Mouse (Mus musculus): ENCODE data around the gene Mgat4c. TPM values are rescaled to one million over a fixed set of nuclear protein-coding genes. Genes with fewer than 3 reads are reported as not detected.

The Mgat4c gene
- polyA plus RNA-seq, 1 experiment from 2014 or later: 0.16 TPM

DNA sequence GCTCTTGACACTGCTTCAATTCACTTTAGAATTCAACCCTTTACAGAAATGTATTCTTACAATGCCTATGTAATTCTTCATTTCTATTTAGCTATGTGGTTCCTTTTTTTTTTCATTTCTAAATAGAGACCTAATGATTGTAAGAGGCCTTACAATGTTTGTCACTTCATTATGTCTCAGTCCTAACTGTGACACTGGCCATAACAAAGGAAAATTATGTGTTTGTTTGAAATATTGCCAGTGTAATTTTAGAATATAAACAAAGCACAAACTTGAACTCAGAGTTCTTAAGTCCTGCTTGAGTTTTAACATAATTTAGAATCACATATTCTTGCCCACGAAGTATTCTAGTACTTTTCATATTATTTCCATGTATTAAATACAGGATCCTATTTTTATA, 510.4 kb downstream of the Mgat4c start:
- ATAC-seq (replicated peaks; ENCODE audit: extremely low read depth, insufficient read depth, low FRiP score): no peak
- no peak overlapping the region for H3K27ac ChIP-seq (ENCODE audit: low read length)
- WGBS: 67% methylated on average over 1 of the region's 1 CpGs

DNA sequence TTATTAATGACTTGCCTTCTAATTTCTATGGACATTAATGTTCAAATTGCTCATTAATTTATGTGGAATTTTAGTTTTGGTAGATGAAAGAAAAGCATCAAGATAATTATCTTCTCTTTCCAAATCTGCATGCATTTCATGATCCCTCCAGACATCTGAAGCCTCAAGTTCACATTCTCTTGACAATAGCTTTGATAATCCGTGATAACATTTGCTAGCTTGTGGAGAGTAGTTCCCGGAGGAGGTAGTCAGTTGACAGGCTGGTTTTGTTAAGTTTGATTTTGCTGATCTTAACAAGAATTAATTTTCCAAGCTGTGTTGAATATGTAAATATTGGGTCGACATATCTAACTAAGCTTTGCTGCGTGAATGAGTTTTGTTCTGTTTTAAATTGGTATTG, 515.6 kb downstream of the Mgat4c start:
- Histone ChIP-seq H3K4me3 (ENCODE audit: low read length) (no peak overlapping the region), H3K4me2 (ENCODE audit: low read depth, low read length) (no peak overlapping the region), H3K9ac (ENCODE audit: low read length) (no peak overlapping the region), H3K27me3 (ENCODE audit: control insufficient read depth, insufficient read depth, low read length) (no peaks in the 10 kb centered on the region), H3K9me3 (replicated peaks; ENCODE audit: control insufficient read depth, low read length) (no peaks in the 10 kb centered on the region), H3K36me3 (ENCODE audit: control insufficient read depth, insufficient read depth) (no peaks in the 10 kb centered on the region), H3K4me1 (ENCODE audit: control insufficient read depth, insufficient read depth, low read length) (no peaks in the 10 kb centered on the region), H3K27ac (ENCODE audit: low read length) (no peak overlapping the region)
- no peak for ATAC-seq (replicated peaks; ENCODE audit: extremely low read depth, insufficient read depth, low FRiP score)
- 84% methylated on average over 4 of the region's 4 CpGs for WGBS

More for the DNA sequence above, 510.4 kb downstream of the Mgat4c start:
- H3K27me3 ChIP-seq (ENCODE audit: control insufficient read depth, insufficient read depth, low read length): no peaks in the 10 kb centered on the region
- no peak overlapping the region for H3K4me3 ChIP-seq (ENCODE audit: low read length)
- H3K9me3 ChIP-seq (replicated peaks; ENCODE audit: control insufficient read depth, low read length): no peaks in the 10 kb centered on the region
- H3K4me2 ChIP-seq (ENCODE audit: low read depth, low read length): no peak overlapping the region
- no peaks in the 10 kb centered on the region for H3K36me3 ChIP-seq (ENCODE audit: control insufficient read depth, insufficient read depth)
- no peaks in the 10 kb centered on the region for H3K4me1 ChIP-seq (ENCODE audit: control insufficient read depth, insufficient read depth, low read length)
- H3K9ac ChIP-seq (ENCODE audit: low read length): no peak overlapping the region

DNA sequence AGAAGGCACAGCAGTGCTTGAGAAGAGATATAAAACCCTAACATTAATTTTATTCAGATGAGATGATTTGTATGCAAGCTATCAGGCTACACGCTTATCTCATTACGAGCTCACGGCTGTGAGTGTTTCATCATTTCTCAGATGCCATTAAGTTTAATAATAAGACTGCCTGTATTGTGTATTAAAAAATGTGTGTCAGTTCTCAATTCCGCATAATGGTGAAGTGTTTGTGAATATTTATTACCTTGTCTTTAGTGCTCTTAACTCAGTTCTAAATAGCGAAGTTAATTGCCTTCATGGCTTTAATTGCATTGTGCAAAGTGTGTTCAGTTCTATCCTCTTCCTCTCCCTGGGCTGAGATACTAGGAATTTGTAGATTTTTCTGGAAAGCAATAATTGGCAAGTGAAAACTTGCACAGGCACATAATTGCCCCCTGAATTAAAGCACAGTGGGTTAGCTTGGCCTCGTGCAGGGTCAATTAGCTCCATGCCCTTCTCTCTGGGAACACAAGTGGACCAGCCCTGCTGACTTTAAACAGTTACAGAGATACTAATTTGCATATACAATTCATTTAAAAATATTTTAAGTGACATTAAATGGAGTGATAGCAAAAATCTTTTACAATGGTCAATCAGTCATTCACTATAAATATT, 557.4 kb downstream of the Mgat4c start:
- H3K9ac ChIP-seq (ENCODE audit: low read length): no peak overlapping the region
- no peak overlapping the region for H3K4me2 ChIP-seq (ENCODE audit: low read depth, low read length)
- H3K27me3 ChIP-seq (ENCODE audit: control insufficient read depth, insufficient read depth, low read length): no peaks in the 10 kb centered on the region
- 78% methylated on average over 6 of the region's 6 CpGs for WGBS
- H3K4me1 ChIP-seq (ENCODE audit: control insufficient read depth, insufficient read depth, low read length): no peaks in the 10 kb centered on the region
- ATAC-seq (replicated peaks; ENCODE audit: extremely low read depth, insufficient read depth, low FRiP score): no peak
- no peaks in the 10 kb centered on the region for H3K9me3 ChIP-seq (replicated peaks; ENCODE audit: control insufficient read depth, low read length)
- H3K36me3 ChIP-seq (ENCODE audit: control insufficient read depth, insufficient read depth): no peaks in the 10 kb centered on the region
- H3K27ac ChIP-seq (ENCODE audit: low read length): no peak overlapping the region
- H3K4me3 ChIP-seq (ENCODE audit: low read length): no peak overlapping the region

DNA sequence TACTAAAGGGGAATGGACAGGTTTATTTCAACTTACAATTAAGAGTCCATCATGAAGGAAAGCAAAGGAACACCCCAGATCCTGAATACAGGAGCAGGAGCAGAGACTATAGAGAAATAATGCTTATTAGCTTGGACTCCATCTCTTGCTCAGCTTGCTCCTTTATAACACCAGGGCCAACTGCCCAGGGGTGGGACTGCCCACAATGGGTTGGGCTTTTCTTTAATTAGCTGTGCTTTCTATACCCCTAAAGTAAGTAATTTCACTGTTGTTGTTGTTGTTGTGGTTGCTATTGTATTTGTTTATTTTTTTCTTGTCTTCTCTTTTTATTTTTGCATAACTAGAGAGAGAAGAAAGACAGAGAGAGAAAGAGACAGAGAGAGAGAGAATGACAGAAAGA, 562.6 kb downstream of the Mgat4c start:
- Histone ChIP-seq H3K36me3 (ENCODE audit: control insufficient read depth, insufficient read depth) (no peaks in the 10 kb centered on the region), H3K4me2 (ENCODE audit: low read depth, low read length) (no peak overlapping the region), H3K4me1 (ENCODE audit: control insufficient read depth, insufficient read depth, low read length) (no peaks in the 10 kb centered on the region), H3K27ac (ENCODE audit: low read length) (no peak overlapping the region), H3K9me3 (replicated peaks; ENCODE audit: control insufficient read depth, low read length) (no peaks in the 10 kb centered on the region), H3K4me3 (ENCODE audit: low read length) (no peak overlapping the region), H3K9ac (ENCODE audit: low read length) (no peak overlapping the region), H3K27me3 (ENCODE audit: control insufficient read depth, insufficient read depth, low read length) (no peaks in the 10 kb centered on the region)
- no peak for ATAC-seq (replicated peaks; ENCODE audit: extremely low read depth, insufficient read depth, low FRiP score)

DNA sequence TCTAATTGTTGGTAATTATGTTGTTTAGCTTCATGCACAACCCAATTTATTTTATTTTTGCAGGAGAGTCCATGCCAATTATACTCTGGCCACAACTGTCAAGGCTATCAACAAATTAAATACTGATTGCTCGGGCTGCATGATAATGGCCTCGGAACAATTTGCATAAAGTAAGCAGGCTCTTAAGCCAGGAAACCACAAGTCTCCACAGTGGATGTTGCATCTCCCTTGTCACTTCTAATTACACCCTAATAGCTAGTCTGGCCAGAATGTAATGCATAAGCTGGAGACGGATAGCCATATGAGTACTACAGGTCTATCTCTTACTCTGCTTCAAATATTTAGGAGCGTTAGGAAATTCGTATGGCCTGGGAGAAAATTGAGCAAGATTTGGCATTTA, 563.3 kb downstream of the Mgat4c start:
- Histone ChIP-seq H3K27me3 (ENCODE audit: control insufficient read depth, insufficient read depth, low read length) (no peaks in the 10 kb centered on the region), H3K4me3 (ENCODE audit: low read length) (no peak overlapping the region), H3K9ac (ENCODE audit: low read length) (no peak overlapping the region), H3K4me1 (ENCODE audit: control insufficient read depth, insufficient read depth, low read length) (no peaks in the 10 kb centered on the region), H3K9me3 (replicated peaks; ENCODE audit: control insufficient read depth, low read length) (no peaks in the 10 kb centered on the region), H3K27ac (ENCODE audit: low read length) (no peak overlapping the region), H3K36me3 (ENCODE audit: control insufficient read depth, insufficient read depth) (no peaks in the 10 kb centered on the region), H3K4me2 (ENCODE audit: low read depth, low read length) (no peak overlapping the region)
- ATAC-seq (replicated peaks; ENCODE audit: extremely low read depth, insufficient read depth, low FRiP score): no peak
- WGBS: 78% methylated on average over 5 of the region's 5 CpGs

DNA sequence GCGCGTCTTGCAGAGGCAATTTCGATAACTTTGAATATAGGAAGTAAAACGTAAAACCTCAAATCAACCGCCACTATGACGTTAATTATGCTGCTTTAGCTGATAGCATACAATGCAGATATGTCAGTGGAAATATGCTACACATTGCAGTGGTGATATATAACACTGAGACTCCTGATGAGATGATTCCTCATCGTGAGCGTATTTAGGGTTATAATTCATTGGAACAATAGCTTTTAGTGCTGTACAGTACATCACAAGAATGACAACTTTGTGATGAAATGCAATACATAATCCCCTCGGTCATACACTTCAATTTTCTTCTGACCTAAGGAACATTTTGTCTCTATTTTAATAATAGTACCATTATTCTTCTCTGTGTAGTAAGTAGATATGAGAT, 564.0 kb downstream of the Mgat4c start:
- no peaks in the 10 kb centered on the region for H3K36me3 ChIP-seq (ENCODE audit: control insufficient read depth, insufficient read depth)
- no peak overlapping the region for H3K9ac ChIP-seq (ENCODE audit: low read length)
- no peaks in the 10 kb centered on the region for H3K4me1 ChIP-seq (ENCODE audit: control insufficient read depth, insufficient read depth, low read length)
- no peak for ATAC-seq (replicated peaks; ENCODE audit: extremely low read depth, insufficient read depth, low FRiP score)
- H3K27me3 ChIP-seq (ENCODE audit: control insufficient read depth, insufficient read depth, low read length): no peaks in the 10 kb centered on the region
- no peak overlapping the region for H3K27ac ChIP-seq (ENCODE audit: low read length)
- no peak overlapping the region for H3K4me3 ChIP-seq (ENCODE audit: low read length)
- H3K4me2 ChIP-seq (ENCODE audit: low read depth, low read length): no peak overlapping the region
- no peaks in the 10 kb centered on the region for H3K9me3 ChIP-seq (replicated peaks; ENCODE audit: control insufficient read depth, low read length)
- 74% methylated on average over 9 of the region's 9 CpGs for WGBS

DNA sequence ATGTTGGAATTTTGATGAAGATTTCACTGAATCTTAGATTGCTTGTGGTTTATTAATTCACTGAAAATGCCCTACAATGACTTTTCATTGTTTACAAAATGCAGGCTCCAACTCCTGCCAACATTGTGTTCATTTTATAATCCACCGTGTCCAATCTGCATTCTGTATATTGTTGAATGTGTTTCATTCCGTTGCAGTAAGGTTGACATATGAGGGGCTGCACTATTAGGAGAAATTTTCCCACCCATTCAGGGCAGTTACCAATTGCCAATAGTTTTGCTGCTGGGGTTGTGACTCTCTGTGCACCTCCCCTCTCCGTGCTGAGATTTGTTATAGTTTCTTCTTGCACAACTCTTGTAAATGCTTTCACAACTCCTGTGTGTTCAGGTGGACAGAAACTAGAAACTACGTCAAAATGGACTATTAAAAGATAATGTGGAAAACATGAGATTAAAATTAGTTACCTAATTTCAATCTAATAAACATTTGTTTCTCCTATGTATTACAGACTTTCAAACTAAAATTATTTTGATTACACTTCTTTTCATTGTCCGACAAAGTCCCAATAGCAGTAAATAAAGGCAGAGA, 627.7 kb downstream of the Mgat4c start:
- Histone ChIP-seq H3K27me3 (ENCODE audit: control insufficient read depth, insufficient read depth, low read length) (no peaks in the 10 kb centered on the region), H3K27ac (ENCODE audit: low read length) (no peak overlapping the region), H3K36me3 (ENCODE audit: control insufficient read depth, insufficient read depth) (no peaks in the 10 kb centered on the region), H3K9me3 (replicated peaks; ENCODE audit: control insufficient read depth, low read length) (no peaks in the 10 kb centered on the region), H3K4me2 (ENCODE audit: low read depth, low read length) (no peak overlapping the region), H3K4me3 (ENCODE audit: low read length) (no peak overlapping the region), H3K4me1 (ENCODE audit: control insufficient read depth, insufficient read depth, low read length) (no peaks in the 10 kb centered on the region), H3K9ac (ENCODE audit: low read length) (no peak overlapping the region)
- no peak for ATAC-seq (replicated peaks; ENCODE audit: extremely low read depth, insufficient read depth, low FRiP score)
- 72% methylated on average over 5 of the region's 5 CpGs for WGBS

DNA sequence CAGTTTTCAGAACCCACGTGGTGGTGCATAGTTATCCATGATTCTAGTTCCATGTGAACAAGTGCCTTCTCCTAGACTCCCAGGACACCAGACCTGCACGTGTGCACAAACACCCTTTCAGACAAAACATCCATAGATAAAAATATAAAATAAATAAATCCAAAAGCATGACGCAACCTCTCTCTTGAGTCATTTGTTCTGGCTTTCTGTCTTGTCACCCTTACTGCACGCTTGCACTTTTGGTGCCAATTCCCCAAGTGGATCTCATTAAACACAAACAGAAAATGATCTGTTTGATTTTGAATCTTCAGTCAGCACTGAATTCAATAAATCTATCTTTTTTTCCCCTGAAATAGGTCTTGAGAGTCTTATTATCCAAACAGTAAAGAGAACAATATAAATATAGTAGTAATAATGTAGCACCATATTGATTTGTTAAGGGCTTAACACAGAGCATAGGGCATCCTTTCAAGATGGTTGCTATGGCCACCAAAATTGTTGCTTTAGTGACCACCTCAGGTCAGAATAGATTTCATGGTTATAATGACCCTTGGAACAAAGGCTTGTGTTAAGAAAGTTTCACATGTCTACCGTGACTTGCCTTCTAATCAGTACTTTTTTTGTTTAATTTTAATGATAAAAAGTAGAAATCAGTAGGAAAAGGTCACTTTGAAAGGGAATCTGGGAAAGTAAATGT, 684.5 kb downstream of the Mgat4c start:
- ATAC-seq (replicated peaks; ENCODE audit: extremely low read depth, insufficient read depth, low FRiP score): no peak
- Histone ChIP-seq H3K9ac (ENCODE audit: low read length) (no peak overlapping the region), H3K9me3 (replicated peaks; ENCODE audit: control insufficient read depth, low read length) (no peaks in the 10 kb centered on the region), H3K27ac (ENCODE audit: low read length) (no peak overlapping the region), H3K4me3 (ENCODE audit: low read length) (no peak overlapping the region), H3K4me2 (ENCODE audit: low read depth, low read length) (no peak overlapping the region), H3K4me1 (ENCODE audit: control insufficient read depth, insufficient read depth, low read length) (no peaks in the 10 kb centered on the region), H3K36me3 (ENCODE audit: control insufficient read depth, insufficient read depth) (no peaks in the 10 kb centered on the region), H3K27me3 (ENCODE audit: control insufficient read depth, insufficient read depth, low read length) (no peaks in the 10 kb centered on the region)
- WGBS: 67% methylated on average over 5 of the region's 5 CpGs

DNA sequence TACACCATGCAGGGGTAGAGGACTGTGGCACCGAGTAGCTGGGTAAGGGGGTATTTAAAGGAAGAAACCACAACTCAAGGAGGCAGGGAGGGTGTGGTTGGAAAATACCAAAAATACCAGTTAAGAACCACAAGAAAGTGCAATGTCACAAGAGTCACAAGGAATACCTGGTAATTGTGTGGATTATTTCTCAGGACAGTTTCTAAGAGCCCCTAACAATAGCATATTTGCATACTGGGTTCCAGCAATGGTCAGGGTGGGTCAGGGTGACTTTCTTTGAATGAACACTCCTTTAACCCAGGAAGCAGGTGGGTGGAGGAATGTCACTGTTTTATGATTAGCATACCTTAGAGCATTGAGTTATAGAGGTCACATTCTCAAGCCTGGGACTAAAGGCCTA, 689.3 kb downstream of the Mgat4c start:
- no peak overlapping the region for H3K9ac ChIP-seq (ENCODE audit: low read length)
- no peak for ATAC-seq (replicated peaks; ENCODE audit: extremely low read depth, insufficient read depth, low FRiP score)
- H3K36me3 ChIP-seq (ENCODE audit: control insufficient read depth, insufficient read depth): no peaks in the 10 kb centered on the region
- H3K9me3 ChIP-seq (replicated peaks; ENCODE audit: control insufficient read depth, low read length): no peaks in the 10 kb centered on the region
- H3K4me3 ChIP-seq (ENCODE audit: low read length): no peak overlapping the region
- 70% methylated on average over 1 of the region's 1 CpGs for WGBS
- H3K27me3 ChIP-seq (ENCODE audit: control insufficient read depth, insufficient read depth, low read length): no peaks in the 10 kb centered on the region
- no peak overlapping the region for H3K4me2 ChIP-seq (ENCODE audit: low read depth, low read length)
- H3K4me1 ChIP-seq (ENCODE audit: control insufficient read depth, insufficient read depth, low read length): no peaks in the 10 kb centered on the region
- no peak overlapping the region for H3K27ac ChIP-seq (ENCODE audit: low read length)
